Mouse (Mus musculus): ENCODE measurements around the gene Gm1604a. TPM values are rescaled to one million over a fixed set of nuclear protein-coding genes. Genes with fewer than 3 reads are reported as not detected.
"Not testable (repeated sequence)": the region's sequence is repeated elsewhere in the genome, so short reads cannot be mapped to it uniquely, and the experiment has no call there.

The Gm1604a gene
- polyA plus RNA-seq, 1 experiment: not detected

DNA sequence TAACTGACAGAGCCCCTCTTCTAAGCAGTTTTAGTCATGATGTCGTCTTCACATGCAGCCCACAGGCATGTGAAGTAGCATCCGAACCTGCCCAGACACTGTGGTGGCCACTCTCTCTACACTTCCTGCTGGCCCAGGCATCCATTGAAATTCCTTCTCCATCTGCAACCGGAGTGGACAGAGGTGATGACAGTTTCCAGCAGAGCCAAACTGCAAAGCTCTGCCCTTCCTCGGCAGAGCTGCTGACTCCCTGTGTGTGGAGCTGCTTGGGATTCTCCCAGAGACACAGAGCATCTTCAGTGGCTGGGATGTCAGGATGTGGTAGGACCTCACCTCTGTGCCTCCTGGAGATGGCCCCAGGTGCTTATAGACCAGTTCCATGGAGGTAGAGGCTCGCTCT is 59.2 kb downstream of the Gm1604a start:
- H3ac ChIP-seq (ENCODE audit: control insufficient read depth, insufficient read length); H3K4me3 ChIP-seq; H3K27me3 ChIP-seq (ENCODE audit: control insufficient read depth, insufficient read depth, insufficient read length); H3K4me2 ChIP-seq (ENCODE audit: low read depth); H3K36me3 ChIP-seq (ENCODE audit: control insufficient read depth, insufficient read depth); H3K79me2 ChIP-seq (ENCODE audit: control insufficient read depth, insufficient read depth): not testable (repeated sequence)

DNA sequence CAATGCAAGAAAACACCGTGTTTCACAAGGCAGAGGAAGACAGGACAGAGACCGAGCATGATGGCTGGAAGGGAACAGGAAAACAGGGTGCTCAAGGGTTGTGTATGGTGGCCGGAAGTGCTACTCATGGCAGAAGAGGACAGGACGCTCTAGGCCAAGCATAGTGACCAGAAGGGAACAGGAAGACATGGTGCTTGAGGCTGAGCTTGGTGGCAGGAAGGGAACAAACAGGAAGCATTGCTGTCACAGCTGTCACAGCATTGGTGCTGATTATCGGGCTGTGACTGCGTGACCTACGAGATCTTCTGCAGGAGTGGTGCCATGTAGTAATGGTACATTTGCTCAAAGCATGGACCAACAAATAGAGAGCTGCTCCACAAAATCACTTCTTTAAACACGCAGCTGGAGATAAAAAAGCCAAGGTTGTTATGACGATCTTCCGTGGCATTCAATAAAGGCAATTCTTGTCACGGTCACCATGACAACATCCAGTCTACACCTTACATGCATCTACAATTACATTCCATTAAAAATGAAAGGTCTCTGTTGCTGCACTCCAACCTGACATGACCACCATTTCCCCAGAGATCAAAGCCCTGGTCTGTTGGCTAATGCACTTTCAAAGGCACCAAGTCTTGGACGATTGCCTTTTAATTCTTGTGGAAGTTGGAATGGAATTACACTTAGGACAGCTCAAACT is 60.3 kb downstream of the Gm1604a start:
- H3ac ChIP-seq (ENCODE audit: control insufficient read depth, insufficient read length); H3K79me2 ChIP-seq (ENCODE audit: control insufficient read depth, insufficient read depth); H3K27me3 ChIP-seq (ENCODE audit: control insufficient read depth, insufficient read depth, insufficient read length); H3K4me3 ChIP-seq; H3K4me2 ChIP-seq (ENCODE audit: low read depth); H3K36me3 ChIP-seq (ENCODE audit: control insufficient read depth, insufficient read depth): not testable (repeated sequence)

GRCm38 (mm10) chr17:7086836-7087235 is 61.5 kb downstream of the Gm1604a start:
- not testable (repeated sequence) for H3K4me3 ChIP-seq; H3K36me3 ChIP-seq (ENCODE audit: control insufficient read depth, insufficient read depth); H3ac ChIP-seq (ENCODE audit: control insufficient read depth, insufficient read length); H3K27me3 ChIP-seq (ENCODE audit: control insufficient read depth, insufficient read depth, insufficient read length); H3K4me2 ChIP-seq (ENCODE audit: low read depth); H3K79me2 ChIP-seq (ENCODE audit: control insufficient read depth, insufficient read depth)

DNA sequence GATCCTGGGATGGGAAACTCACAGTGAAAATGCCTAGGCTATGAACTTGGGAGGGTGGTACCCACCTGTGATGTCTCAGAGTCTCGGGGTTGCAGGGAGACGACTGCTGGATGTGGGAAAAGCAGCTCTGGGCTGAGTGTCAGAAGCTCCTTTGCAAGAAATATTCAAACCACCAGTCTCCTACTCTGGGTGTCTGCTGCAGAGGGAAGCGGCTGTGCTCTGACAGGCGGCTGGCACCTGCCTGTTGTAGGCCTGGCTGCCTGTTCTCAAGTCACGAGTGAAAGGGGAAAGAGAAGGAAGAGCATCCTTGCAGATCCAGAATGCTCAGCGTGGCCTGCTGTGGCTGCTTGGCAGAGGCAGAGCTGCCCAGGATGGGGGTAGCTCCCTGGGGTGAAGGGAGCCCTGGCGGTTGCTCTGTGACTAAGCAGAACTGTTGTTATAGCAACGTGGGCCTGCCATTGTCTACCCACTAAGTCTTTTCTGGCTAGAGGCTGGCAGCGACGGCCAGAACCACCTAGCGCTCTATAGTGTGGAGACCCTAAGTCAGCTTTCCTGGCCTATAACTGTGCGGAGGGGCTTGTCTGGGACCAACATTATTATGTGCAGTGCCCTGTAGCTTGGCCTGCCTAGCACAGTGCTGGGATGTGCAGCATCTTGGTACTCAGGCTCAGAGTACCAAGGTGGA is 72.6 kb downstream of the Gm1604a start:
- H3K36me3 ChIP-seq (ENCODE audit: control insufficient read depth, insufficient read depth); H3K4me2 ChIP-seq (ENCODE audit: low read depth); H3ac ChIP-seq (ENCODE audit: control insufficient read depth, insufficient read length); H3K79me2 ChIP-seq (ENCODE audit: control insufficient read depth, insufficient read depth); H3K4me3 ChIP-seq; H3K27me3 ChIP-seq (ENCODE audit: control insufficient read depth, insufficient read depth, insufficient read length): not testable (repeated sequence)

- not testable (repeated sequence) for H3K4me2 ChIP-seq (ENCODE audit: low read depth); H3K27me3 ChIP-seq (ENCODE audit: control insufficient read depth, insufficient read depth, insufficient read length); H3ac ChIP-seq (ENCODE audit: control insufficient read depth, insufficient read length); H3K36me3 ChIP-seq (ENCODE audit: control insufficient read depth, insufficient read depth); H3K4me3 ChIP-seq; H3K79me2 ChIP-seq (ENCODE audit: control insufficient read depth, insufficient read depth)
Observed at GRCm38 (mm10) chr17:7099096-7099495, 73.7 kb downstream of the Gm1604a start.

- H3ac ChIP-seq (ENCODE audit: control insufficient read depth, insufficient read length); H3K27me3 ChIP-seq (ENCODE audit: control insufficient read depth, insufficient read depth, insufficient read length); H3K79me2 ChIP-seq (ENCODE audit: control insufficient read depth, insufficient read depth); H3K36me3 ChIP-seq (ENCODE audit: control insufficient read depth, insufficient read depth); H3K4me3 ChIP-seq; H3K4me2 ChIP-seq (ENCODE audit: low read depth): not testable (repeated sequence)
Observed at GRCm38 (mm10) chr17:7102945-7103344, 77.6 kb downstream of the Gm1604a start.

GRCm38 (mm10) chr17:7111658-7112057 is 86.3 kb downstream of the Gm1604a start:
- H3K4me3 ChIP-seq; H3K79me2 ChIP-seq (ENCODE audit: control insufficient read depth, insufficient read depth); H3ac ChIP-seq (ENCODE audit: control insufficient read depth, insufficient read length); H3K27me3 ChIP-seq (ENCODE audit: control insufficient read depth, insufficient read depth, insufficient read length); H3K36me3 ChIP-seq (ENCODE audit: control insufficient read depth, insufficient read depth); H3K4me2 ChIP-seq (ENCODE audit: low read depth): not testable (repeated sequence)

GRCm38 (mm10) chr17:7116265-7116664 is 90.9 kb downstream of the Gm1604a start:
- not testable (repeated sequence) for H3K36me3 ChIP-seq (ENCODE audit: control insufficient read depth, insufficient read depth); H3K4me3 ChIP-seq; H3K27me3 ChIP-seq (ENCODE audit: control insufficient read depth, insufficient read depth, insufficient read length); H3K79me2 ChIP-seq (ENCODE audit: control insufficient read depth, insufficient read depth); H3K4me2 ChIP-seq (ENCODE audit: low read depth); H3ac ChIP-seq (ENCODE audit: control insufficient read depth, insufficient read length)

GRCm38 (mm10) chr17:7120835-7121234 is 95.5 kb downstream of the Gm1604a start:
- H3ac ChIP-seq (ENCODE audit: control insufficient read depth, insufficient read length); H3K4me2 ChIP-seq (ENCODE audit: low read depth); H3K79me2 ChIP-seq (ENCODE audit: control insufficient read depth, insufficient read depth): not testable (repeated sequence)

GRCm38 (mm10) chr17:7122554-7122953 is 97.2 kb downstream of the Gm1604a start:
- not testable (repeated sequence) for H3K27me3 ChIP-seq (ENCODE audit: control insufficient read depth, insufficient read depth, insufficient read length); H3K4me2 ChIP-seq (ENCODE audit: low read depth); H3K36me3 ChIP-seq (ENCODE audit: control insufficient read depth, insufficient read depth); H3K79me2 ChIP-seq (ENCODE audit: control insufficient read depth, insufficient read depth); H3ac ChIP-seq (ENCODE audit: control insufficient read depth, insufficient read length); H3K4me3 ChIP-seq

More at GRCm38 (mm10) chr17:7120835-7121234, 95.5 kb downstream of the Gm1604a start:
- not testable (repeated sequence) for H3K27me3 ChIP-seq (ENCODE audit: control insufficient read depth, insufficient read depth, insufficient read length); H3K4me3 ChIP-seq; H3K36me3 ChIP-seq (ENCODE audit: control insufficient read depth, insufficient read depth)

DNA sequence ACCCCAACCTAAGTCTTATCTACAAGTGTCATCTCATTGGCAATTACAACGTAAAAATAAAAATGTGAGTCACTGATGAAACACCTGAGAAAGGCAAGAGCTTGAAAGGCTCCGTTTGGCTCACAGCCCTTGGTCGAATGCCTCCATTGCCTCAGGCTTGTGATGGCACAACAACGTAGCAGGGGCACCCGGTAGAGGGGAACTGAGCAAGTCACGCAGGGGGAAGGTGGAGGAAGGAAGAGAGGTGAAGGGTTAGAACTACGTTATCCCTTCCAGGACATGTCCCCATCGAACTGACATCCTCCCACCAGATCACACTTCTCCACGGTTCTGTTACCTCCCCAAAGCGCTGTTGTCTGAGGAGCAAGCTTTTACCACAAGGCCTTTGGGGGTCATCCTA is 101.1 kb downstream of the Gm1604a start:
- H3K36me3 ChIP-seq (ENCODE audit: control insufficient read depth, insufficient read depth); H3K27me3 ChIP-seq (ENCODE audit: control insufficient read depth, insufficient read depth, insufficient read length); H3ac ChIP-seq (ENCODE audit: control insufficient read depth, insufficient read length); H3K4me2 ChIP-seq (ENCODE audit: low read depth); H3K79me2 ChIP-seq (ENCODE audit: control insufficient read depth, insufficient read depth); H3K4me3 ChIP-seq: not testable (repeated sequence)

- not testable (repeated sequence) for H3K36me3 ChIP-seq (ENCODE audit: control insufficient read depth, insufficient read depth); H3K4me3 ChIP-seq; H3ac ChIP-seq (ENCODE audit: control insufficient read depth, insufficient read length); H3K4me2 ChIP-seq (ENCODE audit: low read depth); H3K79me2 ChIP-seq (ENCODE audit: control insufficient read depth, insufficient read depth); H3K27me3 ChIP-seq (ENCODE audit: control insufficient read depth, insufficient read depth, insufficient read length)
Observed at GRCm38 (mm10) chr17:7134002-7134401, 108.6 kb downstream of the Gm1604a start.

DNA sequence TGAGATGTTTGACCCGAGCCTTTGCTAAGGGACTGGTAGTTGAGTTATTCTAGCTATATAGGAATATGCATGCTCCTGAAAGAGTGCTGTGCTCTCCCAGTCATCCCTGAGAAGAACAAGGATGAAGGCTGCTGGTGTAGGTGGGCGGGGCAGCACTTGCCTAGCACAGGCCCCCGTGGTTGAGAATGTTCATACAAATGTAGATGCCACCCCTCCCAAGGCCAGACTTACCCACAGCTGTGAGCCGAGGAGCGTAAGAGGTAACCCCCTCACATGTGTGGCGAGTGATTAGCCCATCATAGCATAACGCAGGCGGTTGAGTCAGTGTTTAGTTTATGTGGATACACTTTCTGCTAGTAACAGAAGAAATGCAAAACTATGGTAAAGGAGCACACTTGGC is 109.9 kb downstream of the Gm1604a start:
- not testable (repeated sequence) for H3K4me2 ChIP-seq (ENCODE audit: low read depth); H3K36me3 ChIP-seq (ENCODE audit: control insufficient read depth, insufficient read depth); H3K27me3 ChIP-seq (ENCODE audit: control insufficient read depth, insufficient read depth, insufficient read length); H3ac ChIP-seq (ENCODE audit: control insufficient read depth, insufficient read length); H3K4me3 ChIP-seq; H3K79me2 ChIP-seq (ENCODE audit: control insufficient read depth, insufficient read depth)

All from myocyte (in vitro differentiated cells).